Mouse (Mus musculus): ENCODE measurements around the gene Fdx1l. TPM values are rescaled to one million over a fixed set of nuclear protein-coding genes. Genes with fewer than 3 reads are reported as not detected.

Fdx1l gene
- total RNA-seq (2021): 10 to 100 TPM; 33.8 to 42.2 TPM
- long read RNA-seq, experiment 1, transcript Fdx1l-201 (5 exons, 812 nt): major isoform, 36 of 49 reads
- long read RNA-seq, experiment 1, transcript Fdx1l-205 (4 exons, 951 nt): minor isoform, 5 of 49 reads
- long read RNA-seq, experiment 1, partial matches to known transcripts: 0 of 49 reads
- long read RNA-seq, experiment 1, other reads (novel, unspliced or antisense): 1 of 49 reads
- long read RNA-seq, experiment 2, transcript Fdx1l-205 (4 exons, 951 nt): minor isoform, 5 of 26 reads
- long read RNA-seq, experiment 2, transcript Fdx1l-201 (5 exons, 812 nt): major isoform, 16 of 26 reads
- long read RNA-seq, experiment 2, partial matches to known transcripts: 0 of 26 reads
- long read RNA-seq, experiment 2, other reads (novel, unspliced or antisense): 1 of 26 reads

DNA sequence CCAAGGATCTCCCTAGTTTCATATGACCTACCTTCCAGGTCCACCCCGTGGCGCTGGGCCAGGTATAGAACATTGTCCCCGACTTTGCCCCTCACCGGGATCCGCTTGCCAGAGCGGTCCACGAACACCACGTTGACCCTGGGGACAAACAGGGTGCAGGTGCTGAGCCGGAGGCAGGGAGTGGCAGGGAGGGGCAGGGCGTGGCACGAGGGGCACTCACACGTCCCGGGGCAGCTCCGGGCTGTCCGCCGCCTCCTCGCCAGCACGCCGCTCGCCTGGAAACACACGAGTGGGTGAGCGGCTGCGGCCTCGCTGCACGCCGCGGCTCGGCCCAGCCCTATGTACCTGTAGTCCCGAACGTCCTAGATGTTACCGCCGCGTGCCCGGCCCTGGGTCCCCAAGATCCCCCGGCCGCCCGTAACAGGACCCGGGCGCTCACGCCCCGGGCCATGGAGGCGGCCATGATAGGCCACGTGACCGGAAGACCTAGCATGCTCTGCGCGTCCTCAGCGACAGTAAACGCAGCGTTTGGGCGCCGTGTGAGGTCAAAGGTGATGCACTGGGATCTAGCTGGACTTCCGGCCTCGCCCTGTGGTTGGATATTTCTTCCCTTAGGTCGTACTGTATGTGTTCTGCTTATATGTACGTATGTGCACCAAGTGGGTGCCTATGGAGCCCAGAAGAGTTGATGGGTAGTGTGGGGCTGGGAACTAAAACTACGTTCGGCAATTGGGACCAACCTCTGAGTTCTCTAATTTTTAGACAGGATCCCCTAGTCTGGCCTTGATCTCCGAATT, at the start of gene Fdx1l, which contains the start of gene Gm49373:
Fdx1l (minus strand) TSS at position 571 of the 797 bp plus-strand sequence.
Gm49373 (minus strand) TSS at position 53 of the 797 bp plus-strand sequence.
- peak; percentile 93 to 94 for DNase-seq

DNA sequence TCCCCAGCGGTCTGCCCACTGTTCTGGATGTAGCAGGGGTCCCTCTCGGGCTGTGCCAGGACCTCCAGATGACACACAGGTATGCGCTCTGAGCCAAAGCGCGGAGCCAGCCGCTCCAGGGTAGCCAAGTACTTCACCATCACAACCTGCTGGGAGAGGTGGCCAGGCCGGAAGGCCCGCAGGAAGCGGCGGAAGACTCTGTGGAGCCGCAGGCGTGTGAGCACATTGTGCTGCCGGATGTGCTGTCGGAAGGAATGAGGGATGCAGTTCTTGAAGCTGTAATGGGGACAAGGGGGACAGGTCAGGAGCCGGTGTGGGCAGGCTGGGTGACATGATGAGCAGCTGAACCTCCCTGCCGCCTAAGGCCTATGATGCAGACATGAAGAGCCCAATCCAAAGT, 48.1 kb upstream of the Fdx1l start:
- DNase-seq: no peak

DNA sequence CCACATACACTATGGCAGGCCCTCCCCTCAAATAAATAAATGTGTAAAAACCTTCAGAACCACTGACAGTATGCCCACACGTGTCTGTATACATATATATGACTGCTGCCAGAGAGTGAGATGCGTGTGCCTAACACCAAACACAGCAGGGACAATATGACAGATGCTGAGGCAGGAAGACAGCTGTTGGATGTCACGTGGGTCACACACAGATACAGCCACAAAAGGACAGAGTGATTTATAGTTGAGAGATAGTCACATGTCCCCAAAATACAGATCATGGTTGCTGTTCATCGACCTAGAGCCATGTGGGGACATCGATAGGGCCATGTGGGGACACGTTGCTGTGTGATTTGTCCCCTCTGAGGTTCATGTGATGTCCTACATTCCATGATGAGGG, 43.7 kb upstream of the Fdx1l start:
- DNase-seq: no peak

DNA sequence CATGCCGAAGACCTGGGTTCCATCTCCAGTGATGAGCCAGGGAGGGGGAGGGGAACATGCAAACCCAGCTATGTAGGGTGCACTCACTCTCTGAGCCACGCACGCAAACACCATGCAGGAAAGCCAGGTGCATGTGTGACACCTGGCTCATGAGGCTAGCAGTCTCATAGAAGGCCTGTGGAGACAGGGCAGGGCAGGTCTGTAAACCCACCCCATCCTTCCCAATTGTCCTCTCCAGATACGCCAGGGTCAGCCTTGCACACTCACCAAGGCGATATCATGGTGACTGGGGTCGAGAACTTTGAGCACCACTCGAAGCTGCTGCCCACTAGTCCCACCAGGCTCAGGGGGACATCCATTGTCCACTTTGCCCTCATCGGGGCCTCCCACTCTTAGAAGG, 41.7 kb upstream of the Fdx1l start:
- DNase-seq: no peak

DNA sequence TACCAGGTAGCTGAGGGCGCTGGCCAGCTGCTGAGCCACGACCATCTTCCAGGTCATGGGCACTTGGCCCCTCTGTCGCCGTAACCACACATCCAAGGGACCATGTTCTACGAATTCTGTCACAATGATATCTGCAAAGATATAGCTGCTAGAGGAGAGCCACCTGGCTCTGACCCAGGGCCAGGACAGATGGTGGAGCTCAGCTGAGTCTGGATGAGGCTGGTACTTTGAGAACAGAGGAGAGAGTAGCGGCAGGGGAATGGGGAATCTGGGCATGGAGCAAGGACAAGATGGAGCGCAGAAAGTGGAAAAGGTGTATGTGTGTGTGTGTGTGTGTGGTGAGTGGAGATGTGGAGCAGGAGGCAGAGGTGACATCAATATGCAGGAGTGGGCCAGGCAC, 40.8 kb upstream of the Fdx1l start:
- no peak for DNase-seq

DNA sequence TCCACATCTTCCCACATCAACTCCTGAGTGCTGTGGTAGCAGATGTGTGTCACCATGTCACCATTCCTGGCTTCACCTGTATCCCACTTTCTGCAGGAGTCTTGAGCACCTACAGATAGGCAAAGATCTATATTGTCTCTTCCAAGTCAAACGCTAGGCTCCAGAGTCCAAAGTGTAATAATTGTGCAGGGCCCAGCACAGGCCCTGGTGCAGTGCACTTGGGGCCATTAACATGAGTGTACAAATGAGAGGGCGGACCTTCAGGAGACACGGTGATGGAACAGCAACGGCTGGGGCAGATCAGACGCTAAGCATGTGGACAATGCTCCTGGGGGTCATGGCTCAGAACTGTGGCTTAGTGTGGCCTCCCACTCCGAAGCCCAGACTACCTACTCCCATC, 40.3 kb upstream of the Fdx1l start:
- no peak for DNase-seq

DNA sequence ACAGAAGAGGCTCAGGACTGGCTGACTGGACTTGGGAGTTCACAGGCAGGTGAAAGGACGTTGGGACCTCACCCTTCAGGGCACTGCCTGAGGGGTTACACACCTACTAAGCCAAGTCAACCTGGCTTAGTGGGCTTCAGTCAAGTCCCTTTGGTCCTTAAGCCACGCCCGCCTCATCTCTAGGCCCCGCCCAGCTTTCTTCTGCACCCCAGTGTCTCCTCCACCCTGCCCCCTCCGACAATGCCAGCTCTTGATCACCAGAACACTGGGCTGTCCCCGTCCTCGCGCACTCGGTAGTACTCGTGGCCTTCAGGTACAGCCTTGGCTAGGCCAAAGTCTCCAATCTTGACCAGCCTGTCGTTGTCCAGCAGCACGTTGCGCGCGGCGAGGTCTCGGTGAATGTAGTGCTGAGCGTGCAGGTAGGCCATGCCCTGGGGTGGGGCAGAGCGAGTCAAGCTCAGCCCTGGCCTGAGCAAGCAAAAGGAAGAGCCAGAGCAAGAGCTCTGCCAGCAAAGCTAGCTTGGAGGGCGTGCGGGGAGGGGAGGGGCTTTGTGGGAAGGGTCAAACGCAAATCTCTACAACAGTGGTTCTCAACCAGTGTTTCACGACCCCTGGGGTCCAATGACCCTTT, 34.3 kb upstream of the Fdx1l start:
- no peak for DNase-seq

DNA sequence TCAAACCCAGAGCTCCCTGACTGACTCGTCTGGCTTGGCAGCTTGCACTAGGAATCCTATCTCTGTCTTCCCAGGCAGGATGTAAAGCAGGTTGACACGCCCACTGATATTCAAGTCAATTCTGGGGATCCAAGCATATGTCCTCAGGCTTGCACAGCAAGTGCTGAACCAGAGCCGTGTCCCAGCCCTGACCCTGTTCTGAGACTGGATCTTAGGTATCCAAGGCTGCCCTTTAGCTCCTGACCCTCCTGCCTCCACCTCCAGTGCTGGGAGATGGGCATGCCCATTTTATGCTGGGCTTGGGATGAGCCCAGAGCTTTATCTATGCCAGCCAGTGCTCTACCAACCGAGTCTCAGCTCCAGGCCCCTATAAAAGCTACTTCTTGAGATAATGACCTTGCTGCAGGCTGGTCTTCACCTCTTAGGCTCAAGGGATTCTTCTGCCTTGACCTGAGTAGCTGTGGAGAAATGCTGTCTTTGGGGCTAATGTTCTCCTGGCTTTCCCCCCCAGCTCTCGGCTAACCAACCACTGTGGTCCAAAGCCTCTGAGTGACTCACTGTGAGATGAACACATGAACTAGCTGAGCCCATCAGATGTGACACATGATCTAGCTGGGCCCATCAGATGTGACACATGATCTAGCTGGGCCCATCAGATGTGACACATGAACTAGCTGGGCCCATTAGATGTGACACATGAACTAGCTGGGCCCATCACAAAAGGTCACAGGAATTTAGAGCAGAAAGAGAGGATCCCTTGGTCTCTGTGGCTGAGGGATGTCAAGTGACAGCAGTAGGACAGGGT, 32.5 kb upstream of the Fdx1l start:
- no peak for DNase-seq

DNA sequence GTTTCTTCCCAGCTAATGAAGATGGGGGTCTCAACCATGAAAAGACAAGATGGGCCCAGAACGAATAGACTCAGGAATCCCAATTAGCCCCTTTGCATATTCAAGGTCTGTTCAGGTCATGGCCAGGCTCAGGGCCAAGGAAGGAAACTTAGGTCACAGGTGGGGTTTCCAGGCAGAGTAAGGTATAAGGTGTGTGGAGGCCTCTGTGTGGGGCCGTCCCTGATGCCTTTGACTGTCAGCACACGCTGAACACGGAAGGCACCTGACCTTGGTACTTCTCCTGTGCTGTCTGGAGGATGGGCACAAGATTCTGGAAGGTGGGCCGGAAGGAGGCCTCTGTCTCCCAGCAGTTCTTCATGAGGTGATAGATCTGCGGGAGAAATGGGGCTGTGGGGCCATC, 31.4 kb upstream of the Fdx1l start:
- DNase-seq: no peak

DNA sequence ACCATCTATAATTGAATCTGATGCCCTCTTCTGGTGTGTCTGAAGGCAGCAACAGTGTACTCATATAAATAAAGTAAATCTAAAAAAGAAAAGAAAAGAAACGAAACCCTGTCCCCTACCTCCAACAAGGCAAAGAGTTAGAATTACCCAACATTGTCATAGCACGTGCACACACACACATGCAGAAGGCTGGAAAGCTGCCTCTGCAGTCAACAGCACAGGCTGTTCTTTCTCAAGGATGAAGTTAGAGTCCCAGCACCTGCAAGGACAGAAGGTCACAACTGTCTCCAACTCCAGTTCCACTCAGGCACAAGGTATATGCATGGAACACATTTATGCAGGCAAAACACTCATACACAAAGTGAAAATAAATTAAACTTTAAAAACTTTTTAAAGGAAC, 28.7 kb upstream of the Fdx1l start:
- DNase-seq: peak in 1 of 2 experiments; percentile 56

DNA sequence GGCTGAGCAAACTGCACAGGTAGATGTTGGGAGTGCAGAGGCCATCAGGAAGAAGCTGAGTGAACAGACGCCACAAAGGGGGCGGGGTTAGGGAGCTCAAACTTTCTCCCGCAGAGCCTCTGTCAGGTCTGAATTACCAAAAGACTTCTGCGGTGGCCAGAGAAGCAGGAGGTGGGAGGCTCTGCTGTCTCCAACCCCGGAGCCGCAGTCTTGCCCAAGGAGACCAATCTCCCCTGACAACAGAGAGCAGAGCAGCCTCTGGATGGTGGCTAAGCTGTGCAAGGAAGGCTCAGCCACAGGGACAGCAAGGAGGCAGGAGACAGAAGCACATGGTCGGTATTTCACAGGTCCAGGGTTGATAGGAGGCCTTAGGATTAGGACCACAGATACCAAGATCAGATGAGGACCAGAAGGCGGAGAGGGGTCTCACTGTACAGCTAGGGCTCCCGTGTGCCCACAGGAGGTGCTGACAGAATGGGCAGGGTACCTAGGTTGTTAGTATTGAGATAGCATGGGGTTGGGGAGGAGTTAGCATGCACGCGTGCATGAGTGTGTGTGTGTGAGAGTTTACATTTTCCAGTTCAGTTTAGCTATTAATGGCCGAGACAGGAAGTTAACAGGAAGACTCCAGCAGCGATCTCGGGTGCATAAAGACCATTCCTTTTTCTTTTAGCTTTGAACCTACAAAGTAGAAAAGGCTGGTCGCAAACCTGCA, 27.2 kb upstream of the Fdx1l start:
- DNase-seq: no peak

DNA sequence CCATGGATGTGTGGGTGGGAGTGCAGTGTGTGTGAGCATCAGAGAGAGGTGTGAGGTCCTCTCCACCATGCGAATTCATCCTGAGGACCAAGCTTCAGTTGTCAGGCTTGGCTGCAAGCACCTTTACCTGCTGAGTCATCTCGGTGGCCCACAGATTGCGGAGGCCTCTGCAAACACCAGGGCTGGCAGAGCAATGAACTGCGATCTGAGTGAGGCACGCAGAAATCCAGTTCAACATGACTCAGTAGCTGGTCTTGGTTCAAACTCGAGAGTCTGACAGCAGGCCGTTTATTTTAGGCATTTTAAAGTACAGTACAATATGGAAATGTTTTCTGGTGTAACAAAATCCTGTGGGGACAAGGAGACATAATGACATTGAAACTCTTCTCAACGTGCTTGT, 24.4 kb upstream of the Fdx1l start:
- DNase-seq: peak; percentile 42 to 54

DNA sequence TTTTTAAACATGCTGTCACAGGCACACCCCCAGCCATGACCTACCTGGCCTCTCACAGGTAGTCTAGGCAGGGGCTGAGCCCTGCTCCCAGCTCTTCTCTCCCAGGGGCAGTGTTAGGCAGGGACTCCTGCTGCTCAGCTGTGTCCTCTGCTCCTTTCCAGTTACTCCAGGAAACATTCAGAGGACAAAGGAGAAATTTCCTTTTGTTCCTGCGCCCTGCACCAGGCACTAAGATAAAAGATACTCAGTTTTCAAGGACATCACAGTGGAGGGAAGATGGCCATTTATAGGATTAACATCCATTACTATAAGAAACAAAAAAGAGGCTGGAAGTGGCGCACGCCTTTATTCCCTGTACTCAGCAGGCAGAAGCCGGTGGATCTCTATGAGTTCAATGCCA, 22.5 kb upstream of the Fdx1l start:
- no peak for DNase-seq

DNA sequence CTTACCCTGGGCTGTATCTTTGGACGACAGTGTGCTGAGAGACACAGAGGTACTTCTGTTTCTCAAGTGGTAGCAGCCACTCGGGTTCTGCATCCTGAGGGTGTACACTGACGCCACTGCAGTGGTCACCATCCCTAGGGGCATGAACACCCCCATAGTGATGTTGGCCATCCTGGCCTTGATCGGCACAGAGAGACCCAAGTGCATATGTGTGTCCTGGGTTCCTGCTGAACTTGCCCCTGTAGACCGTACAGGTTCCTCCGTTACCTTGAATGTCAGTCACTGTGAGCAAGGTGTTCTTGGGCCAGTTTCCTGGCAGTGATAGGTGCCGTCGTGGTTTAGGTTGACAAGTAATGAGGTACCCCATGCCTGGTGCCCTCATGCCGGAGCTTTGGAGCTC, 20.0 kb upstream of the Fdx1l start:
- no peak for DNase-seq

DNA sequence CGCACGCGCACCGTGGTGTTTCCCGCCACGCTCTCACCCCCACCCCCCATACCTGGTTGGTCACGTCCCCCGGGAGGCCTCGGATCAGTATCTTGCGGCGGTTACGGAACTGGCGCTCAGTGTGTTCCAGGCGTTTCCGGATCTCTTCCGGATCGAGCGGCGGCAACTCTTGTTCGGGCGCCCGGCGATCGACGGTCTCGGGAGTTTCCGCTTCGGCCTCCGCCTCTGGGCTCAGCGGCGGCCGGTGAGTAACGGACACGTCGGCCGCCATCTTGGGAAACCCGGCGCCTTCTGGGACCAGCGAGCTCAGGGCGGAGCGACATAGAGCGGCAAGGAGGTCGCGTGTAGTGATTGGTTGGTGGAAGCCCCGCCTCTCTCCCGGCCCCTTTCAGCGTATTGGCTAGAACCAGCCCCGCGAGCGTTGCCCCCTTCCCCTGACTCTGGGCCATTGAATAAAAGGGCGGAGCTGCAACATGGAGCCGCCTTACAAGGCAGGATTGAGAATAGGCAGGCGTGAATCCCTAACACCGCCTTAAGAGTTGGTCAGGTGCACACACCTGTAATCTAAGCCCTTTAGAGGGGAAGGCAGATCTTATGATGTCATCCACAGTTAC, 18.4 kb upstream of the Fdx1l start, which contains the start of the genes Gm38431 and Raver1:
Gm38431 (minus strand) TSS at position 291 of the 614 bp plus-strand sequence.
Raver1 (minus strand) TSS at position 302 of the 614 bp plus-strand sequence.
- peak; percentile 98 to 99 for DNase-seq

DNA sequence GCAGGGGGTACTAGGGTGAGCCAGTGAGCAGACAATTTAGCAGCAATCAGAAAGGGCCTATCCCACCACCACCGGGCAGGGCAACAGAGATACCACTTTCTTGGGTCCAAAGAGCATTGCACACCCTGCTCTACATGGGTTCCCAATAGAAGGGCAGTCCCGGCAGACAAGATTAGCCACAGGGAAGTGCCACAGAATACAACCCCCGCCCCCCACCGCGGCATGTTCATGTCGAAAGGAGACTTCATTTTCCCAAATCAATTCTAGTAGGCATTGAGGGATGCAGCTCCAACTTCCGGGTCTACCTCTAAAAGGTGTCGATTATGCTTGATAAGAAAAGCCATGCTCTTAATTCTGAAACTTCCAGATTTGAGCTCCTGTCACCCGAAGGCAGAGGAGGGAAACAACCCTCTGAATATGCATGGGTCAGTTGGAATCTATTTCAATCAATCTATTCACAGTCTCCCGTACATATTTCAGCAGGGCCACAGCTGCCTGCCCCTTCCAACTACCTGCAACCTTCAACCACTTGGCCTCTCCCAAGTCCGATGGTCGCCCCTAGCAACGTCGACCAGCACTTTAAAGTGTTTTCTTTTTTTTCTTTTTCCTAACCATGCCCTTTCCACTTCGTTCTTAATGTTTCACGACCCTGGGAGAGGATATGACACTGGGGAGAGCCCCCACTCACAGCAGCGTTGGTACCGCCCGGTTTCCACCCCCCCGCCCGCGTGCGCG, 17.7 kb upstream of the Fdx1l start:
- no peak for DNase-seq

DNA sequence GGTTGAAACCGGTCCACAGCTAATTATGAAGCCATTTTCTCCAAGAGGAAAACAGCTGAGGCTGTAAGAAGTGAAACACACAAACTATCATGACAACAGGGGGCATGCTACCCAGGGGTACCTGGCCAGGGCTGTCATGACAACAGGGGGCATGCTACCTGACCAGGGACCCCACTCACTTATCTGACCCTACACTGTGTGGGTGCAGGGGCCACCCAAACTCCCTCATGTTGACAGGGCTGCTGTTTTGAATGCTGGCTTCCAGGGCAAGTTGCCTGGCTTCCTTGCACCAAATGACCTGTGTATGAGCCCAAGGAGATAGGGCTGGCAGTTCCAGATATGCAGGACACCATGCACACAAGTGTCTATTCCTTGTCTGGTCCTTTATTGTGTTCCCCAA, 17.1 kb upstream of the Fdx1l start:
- DNase-seq: no peak

DNA sequence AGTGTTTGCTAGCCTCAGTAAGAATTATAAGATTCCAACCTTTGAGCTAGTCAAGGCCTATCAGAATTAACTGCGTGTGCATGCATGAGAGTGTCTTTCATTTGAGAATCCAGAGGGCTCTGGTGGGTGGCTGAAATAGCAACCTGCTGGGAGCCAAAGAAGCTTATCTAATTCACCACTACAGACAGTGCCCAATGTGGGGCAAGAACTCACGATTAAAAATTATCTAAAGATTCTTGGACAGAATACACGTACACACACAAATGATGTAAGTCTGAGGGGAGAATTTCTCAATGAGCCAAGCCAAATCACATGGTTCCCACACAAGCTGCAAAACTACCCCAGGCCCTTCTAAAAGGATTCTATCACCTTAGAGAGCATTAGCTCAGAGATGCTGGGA, 9.9 kb upstream of the Fdx1l start:
- no peak for DNase-seq

DNA sequence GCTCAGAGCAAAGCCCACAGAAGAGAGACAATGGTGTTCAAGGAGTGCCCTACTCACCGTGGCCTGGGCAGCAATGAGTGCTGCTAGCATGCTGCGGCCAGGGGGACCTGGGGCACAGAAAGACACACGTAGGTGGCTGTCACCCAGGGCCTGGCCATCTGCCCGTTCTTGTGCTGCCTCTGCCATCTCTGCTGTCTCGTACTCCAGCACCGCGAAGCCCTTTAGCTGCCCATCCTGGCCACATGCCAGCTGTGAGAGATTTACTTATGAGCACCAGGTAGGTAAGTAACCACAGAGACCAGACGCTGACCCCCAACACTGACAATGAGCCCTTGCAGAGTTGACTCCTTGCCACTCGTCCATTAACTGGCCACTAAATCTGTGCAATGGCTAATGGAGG, 7.7 kb upstream of the Fdx1l start:
- no peak for DNase-seq

DNA sequence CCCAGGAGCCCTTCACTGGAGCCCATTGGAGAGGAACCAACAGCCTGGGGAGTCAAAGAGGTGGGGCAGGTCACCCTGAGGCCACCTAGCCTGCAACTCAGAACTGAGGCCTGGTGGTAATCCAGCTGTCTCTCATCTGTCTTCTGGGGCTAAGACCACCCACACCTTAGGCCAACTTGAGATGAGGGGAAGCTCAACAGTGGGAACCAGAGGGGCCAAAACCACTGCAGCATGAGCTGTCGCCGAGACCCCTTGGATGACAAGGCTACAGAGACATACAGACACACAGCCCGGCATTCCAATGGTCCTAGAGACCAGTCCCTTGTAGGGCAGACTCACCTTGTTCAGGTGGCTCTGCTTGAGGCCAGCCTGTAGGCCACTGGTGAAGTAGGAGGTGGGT, 2.2 kb upstream of the Fdx1l start:
- no peak for DNase-seq

Measured in adrenal gland, postnatal 36 days (tissue).